ENCODE assay signal across 9 mouse cellular contexts in genomic region chr10:53347787-53348755, GRCm38 (mm10). TPM values are rescaled to one million over a fixed set of nuclear protein-coding genes. Genes with fewer than 3 reads are reported as not detected.
DNase-seq lines count a peak whose midpoint lies in the region; ATAC-seq and TF ChIP-seq lines count a peak whose summit lies in the region.
"Had no signal": no experiment of that assay in that cellular context is flagged by ENCODE, and none has a peak within 500 bp of the region (broad histone marks: within the 10 kb centered on the region; RNA-seq: fewer than 3 reads in every experiment).

No protein-coding gene starts in this region.

- H3K9ac ChIP-seq in forebrain, embryonic 16.5 days (replicated peaks; ENCODE audit: low read depth, low read length) = no peak overlapping the region
- H3K9ac ChIP-seq in limb, embryonic 12.5 days (replicated peaks) = no peak overlapping the region

- no peak overlapping the region for H3K4me2 ChIP-seq in forebrain, embryonic 16.5 days (ENCODE audit: low read length)
- no peak overlapping the region for H3K4me2 ChIP-seq in limb, embryonic 12.5 days

- no peak for TF ChIP-seq POLR2A in spleen, adult 2 months (IDR thresholded peaks at IDR 0.05; ENCODE audit: low read depth, low read length)

- 55% methylated on average over 10 of the region's 10 CpGs for WGBS in spleen, adult 2 months
- WGBS in forebrain, embryonic 16.5 days = 58% methylated on average over 10 of the region's 10 CpGs
- 58% methylated on average over 10 of the region's 10 CpGs for WGBS in limb, embryonic 12.5 days

- no peaks in the 10 kb centered on the region; the same call in none of the 2 replicates for H3K4me1 ChIP-seq in spleen, adult 2 months (ENCODE audit: control insufficient read depth, insufficient read depth, insufficient read length)
- 0 out of 2 replicates have a peak, but pooled peaks cover 3% of the 10 kb centered on the region for H3K4me1 ChIP-seq in forebrain, embryonic 16.5 days (replicated peaks; ENCODE audit: control insufficient read depth, insufficient read depth, low read length)
- H3K4me1 ChIP-seq in limb, embryonic 12.5 days (replicated peaks) = peaks cover 18% of the 10 kb centered on the region

- DNase-seq in spleen, adult 2 months (ENCODE audit: low read depth in 1 of 2, low spot score in 2 of 2) = peak; percentile 29 to 61
- DNase-seq in spleen, adult 12 weeks (ENCODE audit: low spot score) = no peak
- peak; percentile 48 for DNase-seq in kidney, adult 18-20 months
- peak; percentile 90 for DNase-seq in naive thymus-derived CD4-positive, alpha-beta T cell, adult 2 months (ENCODE audit: low read depth)
- DNase-seq in thymus, postnatal 0 days (ENCODE audit: low spot score) = peak; percentile 85

- no peaks in the 10 kb centered on the region for H3K27me3 ChIP-seq in spleen, adult 2 months (ENCODE audit: control insufficient read depth, insufficient read depth, low read length)
- H3K27me3 ChIP-seq in forebrain, embryonic 16.5 days (replicated peaks; ENCODE audit: control insufficient read depth, insufficient read depth, low read length) = no peaks in the 10 kb centered on the region
- no peaks in the 10 kb centered on the region for H3K27me3 ChIP-seq in limb, embryonic 12.5 days

- H3K4me3 ChIP-seq in spleen, adult 2 months (ENCODE audit: extremely low read depth, insufficient read depth, insufficient read length) = no peak overlapping the region
- no peak overlapping the region for H3K4me3 ChIP-seq in forebrain, embryonic 16.5 days (replicated peaks; ENCODE audit: low read length)
- no peak overlapping the region for H3K4me3 ChIP-seq in limb, embryonic 12.5 days (replicated peaks)
- H3K4me3 ChIP-seq: erythroblast, embryonic 14.5 days had no signal

- peak; percentile 69 for ATAC-seq in cerebellum, adult (ENCODE audit: insufficient number of reproducible peaks, low FRiP score, low TSS enrichment)
- peak; percentile 80 for ATAC-seq in forebrain, embryonic 16.5 days
- peak; percentile 63; the same call in 1 of the 2 replicates for ATAC-seq in limb, embryonic 12.5 days (ENCODE audit: insufficient number of reproducible peaks, insufficient read depth, low FRiP score, low TSS enrichment, low read depth)

- H3K36me3 ChIP-seq in spleen, adult 2 months (ENCODE audit: control insufficient read depth, insufficient read depth, low read length) = 0 out of 2 replicates have a peak, but pooled peaks cover 1% of the 10 kb centered on the region
- no peaks in the 10 kb centered on the region for H3K36me3 ChIP-seq in forebrain, embryonic 16.5 days (ENCODE audit: control insufficient read depth, insufficient read depth)
- 0 out of 2 replicates have a peak, but pooled peaks cover 10% of the 10 kb centered on the region for H3K36me3 ChIP-seq in limb, embryonic 12.5 days

- H3K9me3 ChIP-seq in forebrain, embryonic 16.5 days (ENCODE audit: control insufficient read depth, low read length) = no peaks in the 10 kb centered on the region
- no peaks in the 10 kb centered on the region for H3K9me3 ChIP-seq in limb, embryonic 12.5 days

- no peak overlapping the region for H3K27ac ChIP-seq in spleen, adult 2 months (ENCODE audit: insufficient read depth, low read length)
- H3K27ac ChIP-seq in forebrain, embryonic 16.5 days (ENCODE audit: low read length) = no peak overlapping the region
- no peak overlapping the region for H3K27ac ChIP-seq in limb, embryonic 12.5 days

- TF ChIP-seq CTCF in spleen, adult 2 months (IDR thresholded peaks at IDR 0.05; ENCODE audit: extremely low read depth, insufficient read depth, insufficient read length, insufficient replicate concordance) = peak; percentile 44; the same call in 1 of the 2 replicates

RNA-seq across cellular contexts. Expression of gene Pln, which starts 10.6 kb away (rescaled TPM):
- 0.36 and 0.79 TPM in 2 replicates for polyA plus RNA-seq in spleen, adult 2 months (2012; rRNA removed)
- 2.0 and 2.1 TPM in 2 replicates for polyA plus RNA-seq in forebrain, embryonic 16.5 days (2015; fragmentation: Nextera tagmentation; extraction: Ambion mirVana)
- 2.3 and 2.4 TPM in 2 replicates for polyA plus RNA-seq in limb, embryonic 12.5 days (2016; fragmentation: Nextera tagmentation; extraction: Ambion mirVana)
- 0.60 and 0.74 TPM in 2 replicates for polyA plus RNA-seq in thymus, postnatal 0 days (2015; fragmentation: Nextera tagmentation; extraction: Ambion mirVana)
- polyA plus RNA-seq: erythroblast, embryonic 14.5 days had no signal

RNA-seq across cellular contexts. Expression of gene Cep85l, which starts 31.7 kb away (rescaled TPM):
- polyA plus RNA-seq in spleen, adult 2 months (2012; rRNA removed) = 1.2 and 1.4 TPM in 2 replicates
- 8.3 and 9.0 TPM in 2 replicates for polyA plus RNA-seq in forebrain, embryonic 16.5 days (2015; fragmentation: Nextera tagmentation; extraction: Ambion mirVana)
- 9.5 and 9.6 TPM in 2 replicates for polyA plus RNA-seq in limb, embryonic 12.5 days (2016; fragmentation: Nextera tagmentation; extraction: Ambion mirVana)
- polyA plus RNA-seq in thymus, postnatal 0 days (2015; fragmentation: Nextera tagmentation; extraction: Ambion mirVana) = 1.8 and 2.1 TPM in 2 replicates
